Mouse (Mus musculus) hindbrain, embryonic 11.5 days (tissue): ENCODE measurements around the gene Trim71. TPM values are rescaled to one million over a fixed set of nuclear protein-coding genes. Genes with fewer than 3 reads are reported as not detected.

Experiments used
- ATAC-seq: fragments of 200-750 bp; cut with Nextera tagmentation; 2 replicates; pipeline ENCODE4 v1.8.0; 2017; ENCODE audit warnings: mild to moderate bottlenecking, moderate TSS enrichment, moderate library complexity; ENCODE audit not compliant: low FRiP score
- DNase-seq: peaks from one replicate; pipeline ENCODE4 v3.0.0-alpha.2; 2015; ENCODE audit warnings: low spot score
- H3K27ac ChIP-seq: fragments of 300-500 bp; sonication (generic); 2 replicates; pipeline ENCODE4 v1.5.1; 2014; ENCODE audit warnings: mild to moderate bottlenecking, low read depth, low read length
- H3K27me3 ChIP-seq: fragments of 300-500 bp; sonication (generic); 2 replicates; pipeline ENCODE4 v1.6.1; 2014; ENCODE audit warnings: mild to moderate bottlenecking, low read length, moderate library complexity, mixed read lengths; ENCODE audit not compliant: control insufficient read depth, insufficient read depth
- H3K36me3 ChIP-seq: fragments of 300-500 bp; sonication (generic); 2 replicates; pipeline ENCODE4 v1.6.1; 2014; ENCODE audit warnings: mild to moderate bottlenecking, low read length, moderate library complexity, mixed read lengths; ENCODE audit not compliant: control insufficient read depth, insufficient read depth
- H3K4me1 ChIP-seq: fragments of 300-500 bp; sonication (generic); replicated peaks from 2 replicates; pipeline ENCODE4 v1.6.1; 2014; ENCODE audit warnings: low read length, mixed read lengths; ENCODE audit not compliant: control insufficient read depth, insufficient read depth
- H3K4me2 ChIP-seq: fragments of 300-500 bp; sonication (generic); replicated peaks from 2 replicates; pipeline ENCODE4 v1.6.1; 2014; ENCODE audit warnings: mild to moderate bottlenecking, low read depth, low read length
- H3K4me3 ChIP-seq: fragments of 300-500 bp; sonication (generic); 2 replicates; pipeline ENCODE4 v1.5.1; 2014; ENCODE audit warnings: low read depth, low read length
- H3K9ac ChIP-seq: fragments of 300-500 bp; sonication (generic); 2 replicates; pipeline ENCODE4 v1.6.1; 2014; ENCODE audit warnings: low read depth, low read length
- H3K9me3 ChIP-seq: fragments of 300-500 bp; sonication (generic); 2 replicates; pipeline ENCODE4 v1.6.1; 2016; ENCODE audit warnings: low read length; ENCODE audit not compliant: control insufficient read depth
- WGBS: fragments of 180-500 bp; shearing (Covaris S2); extraction: QIAGEN DNeasy Blood & Tissue Kit; methylation state at CpG from one replicate; pipeline ENCODE4 v1.1.7; 2014; 5-methylcytosine and 5-hydroxymethylcytosine counted together
- polyA plus RNA-seq: library from polyadenylated mRNA; unstranded; fragments of >200 nt; fragmentation: Nextera tagmentation; extraction: Ambion mirVana; gene quantifications from 2 replicates; pipeline ENCODE4 v1.2.1, GENCODE M21; 2014

Gene Trim71
- polyA plus RNA-seq, 1 experiment from 2014 or later: 2.7 TPM

- DNase-seq (no peak), ATAC-seq (peak; percentile 74)
- Histone ChIP-seq H3K4me1 (peaks cover 13% of the 10 kb centered on the region), H3K27ac (peak overlapping the region; percentile 79), H3K4me3 (no peak overlapping the region), H3K4me2 (no peak overlapping the region), H3K36me3 (no peaks in the 10 kb centered on the region), H3K27me3 (no peaks in the 10 kb centered on the region), H3K9ac (no peak overlapping the region), H3K9me3 (no peaks in the 10 kb centered on the region)
- WGBS: 12% methylated on average over 2 of the region's 2 CpGs
Observed at GRCm38 (mm10) chr9:114536628-114537027, 27.5 kb downstream of the Trim71 start.

GRCm38 (mm10) chr9:114534747-114535517, 29.2 kb downstream of the Trim71 start:
- H3K4me2 ChIP-seq: no peak overlapping the region
- no peak overlapping the region for H3K4me3 ChIP-seq
- H3K9ac ChIP-seq: no peak overlapping the region
- no peaks in the 10 kb centered on the region for H3K27me3 ChIP-seq
- H3K27ac ChIP-seq: no peak overlapping the region
- no peak for ATAC-seq
- 76% methylated on average over 9 of the region's 9 CpGs for WGBS
- no peaks in the 10 kb centered on the region for H3K9me3 ChIP-seq
- DNase-seq: no peak
- H3K4me1 ChIP-seq: peaks cover 16% of the 10 kb centered on the region
- H3K36me3 ChIP-seq: no peaks in the 10 kb centered on the region

GRCm38 (mm10) chr9:114533848-114534247, 30.3 kb downstream of the Trim71 start:
- Histone ChIP-seq H3K27ac (no peak overlapping the region), H3K9me3 (no peaks in the 10 kb centered on the region), H3K4me1 (peaks cover 16% of the 10 kb centered on the region), H3K9ac (no peak overlapping the region), H3K4me3 (no peak overlapping the region), H3K27me3 (no peaks in the 10 kb centered on the region), H3K4me2 (no peak overlapping the region), H3K36me3 (no peaks in the 10 kb centered on the region)
- no peak for DNase-seq
- no peak for ATAC-seq
- WGBS: 86% methylated on average over 4 of the region's 4 CpGs

GRCm38 (mm10) chr9:114531276-114531675, 32.9 kb downstream of the Trim71 start:
- no peaks in the 10 kb centered on the region for H3K27me3 ChIP-seq
- H3K4me3 ChIP-seq: no peak overlapping the region
- DNase-seq (no peak), ATAC-seq (no peak)
- no peaks in the 10 kb centered on the region for H3K9me3 ChIP-seq
- no peaks in the 10 kb centered on the region for H3K36me3 ChIP-seq
- 21% methylated on average over 11 of the region's 11 CpGs for WGBS
- H3K9ac ChIP-seq: no peak overlapping the region
- peak overlapping the region; percentile 27; the same call in 1 of the 2 replicates for H3K27ac ChIP-seq
- peaks cover 10% of the 10 kb centered on the region for H3K4me1 ChIP-seq
- no peak overlapping the region; the same call in 1 of the 2 replicates for H3K4me2 ChIP-seq

- no peak overlapping the region for H3K9ac ChIP-seq
- 39% methylated on average over 9 of the region's 9 CpGs for WGBS
- DNase-seq: no peak
- no peaks in the 10 kb centered on the region for H3K36me3 ChIP-seq
- ATAC-seq: no peak
- H3K27me3 ChIP-seq: no peaks in the 10 kb centered on the region
- H3K4me3 ChIP-seq: no peak overlapping the region
- H3K27ac ChIP-seq: no peak overlapping the region
- no peak overlapping the region for H3K4me2 ChIP-seq
- H3K9me3 ChIP-seq: no peaks in the 10 kb centered on the region
- peaks cover 16% of the 10 kb centered on the region for H3K4me1 ChIP-seq
Observed at GRCm38 (mm10) chr9:114528680-114529048, 35.5 kb downstream of the Trim71 start.

- peaks cover 16% of the 10 kb centered on the region for H3K4me1 ChIP-seq
- H3K4me3 ChIP-seq: no peak overlapping the region
- ATAC-seq (peak; percentile 63), DNase-seq (peak; percentile 78)
- H3K27ac ChIP-seq: no peak overlapping the region
- H3K9me3 ChIP-seq: no peaks in the 10 kb centered on the region
- no peaks in the 10 kb centered on the region for H3K27me3 ChIP-seq
- no peaks in the 10 kb centered on the region for H3K36me3 ChIP-seq
- H3K4me2 ChIP-seq: peak overlapping the region; percentile 12; the same call in 1 of the 2 replicates
- WGBS: 8% methylated on average over 17 of the region's 17 CpGs
- no peak overlapping the region for H3K9ac ChIP-seq
Observed at GRCm38 (mm10) chr9:114527992-114528679, 36.0 kb downstream of the Trim71 start.

- no peak overlapping the region for H3K4me3 ChIP-seq
- no peaks in the 10 kb centered on the region for H3K36me3 ChIP-seq
- H3K9ac ChIP-seq: no peak overlapping the region
- H3K9me3 ChIP-seq: no peaks in the 10 kb centered on the region
- under 1% methylated on average over 16 of the region's 16 CpGs for WGBS
- H3K27ac ChIP-seq: peak overlapping the region; percentile 48
- peak overlapping the region; percentile 29 for H3K4me2 ChIP-seq
- H3K4me1 ChIP-seq: peaks cover 16% of the 10 kb centered on the region
- no peaks in the 10 kb centered on the region for H3K27me3 ChIP-seq
- DNase-seq (peak; percentile 84), ATAC-seq (peak; percentile 39; the same call in 1 of the 2 replicates)
Observed at GRCm38 (mm10) chr9:114527085-114527484, 37.1 kb downstream of the Trim71 start.

GRCm38 (mm10) chr9:114526581-114526980, 37.6 kb downstream of the Trim71 start:
- H3K36me3 ChIP-seq: no peaks in the 10 kb centered on the region
- 0 out of 2 replicates have a peak overlapping the region, but pooled peaks have one; percentile 2 for H3K9ac ChIP-seq
- peak; percentile 46 for DNase-seq
- ATAC-seq: peak; percentile 23; the same call in 1 of the 2 replicates
- no peak overlapping the region for H3K4me3 ChIP-seq
- H3K4me1 ChIP-seq: peaks cover 16% of the 10 kb centered on the region
- H3K27me3 ChIP-seq: no peaks in the 10 kb centered on the region
- 6% methylated on average over 8 of the region's 8 CpGs for WGBS
- peak overlapping the region; percentile 48 for H3K27ac ChIP-seq
- peak overlapping the region; percentile 29 for H3K4me2 ChIP-seq
- H3K9me3 ChIP-seq: no peaks in the 10 kb centered on the region
